Mouse (Mus musculus): ENCODE results near the gene Tec. TPM values are rescaled to one million over a fixed set of nuclear protein-coding genes. Genes with fewer than 3 reads are reported as not detected.

Tec gene
- total RNA-seq, 2 experiments from 2014 or later, result 13.6 to 16.1 TPM

GRCm38 (mm10) chr5:72854141-72854990 is 13.9 kb downstream of the Tec start:
- intact Hi-C loops (cut with DNase I), result no loop called here
- no peak for DNase-seq

GRCm38 (mm10) chr5:72853365-72853764 is 14.9 kb downstream of the Tec start:
- intact Hi-C loops (cut with DNase I), result no loop called here
- no peak for DNase-seq

GRCm38 (mm10) chr5:72852301-72852995 is 15.8 kb downstream of the Tec start:
- no peak for DNase-seq
- intact Hi-C loops (cut with DNase I), result no loop called here

GRCm38 (mm10) chr5:72851674-72852098 is 16.6 kb downstream of the Tec start:
- no peak for DNase-seq
- intact Hi-C loops (cut with DNase I), result no loop called here

GRCm38 (mm10) chr5:72850926-72851673 is 17.2 kb downstream of the Tec start:
- DNase-seq, result no peak
- intact Hi-C loops (cut with DNase I), result no loop called here

GRCm38 (mm10) chr5:72848889-72849435 is 19.3 kb downstream of the Tec start:
- intact Hi-C loops (cut with DNase I), result no loop called here

GRCm38 (mm10) chr5:72846712-72847111 is 21.6 kb downstream of the Tec start:
- no peak for DNase-seq
- intact Hi-C loops (cut with DNase I), result no loop called here

More at GRCm38 (mm10) chr5:72848889-72849435, 19.3 kb downstream of the Tec start:
- DNase-seq, result no peak

GRCm38 (mm10) chr5:72845928-72846630 is 22.2 kb downstream of the Tec start:
- DNase-seq, result peak; percentile 80

GRCm38 (mm10) chr5:72844776-72845495 is 23.3 kb downstream of the Tec start:
- DNase-seq, result no peak
- intact Hi-C loops (cut with DNase I), result no loop called here

More at GRCm38 (mm10) chr5:72845928-72846630, 22.2 kb downstream of the Tec start:
- intact Hi-C loops (cut with DNase I), result no loop called here

- intact Hi-C loops (cut with DNase I), result no loop called here
Observed at GRCm38 (mm10) chr5:72844294-72844693, 24.0 kb downstream of the Tec start.

GRCm38 (mm10) chr5:72839655-72840054 is 28.6 kb downstream of the Tec start:
- intact Hi-C loops (cut with DNase I), result no loop called here
- DNase-seq, result no peak

More at GRCm38 (mm10) chr5:72844294-72844693, 24.0 kb downstream of the Tec start:
- DNase-seq, result no peak

GRCm38 (mm10) chr5:72838976-72839375 is 29.3 kb downstream of the Tec start:
- DNase-seq, result no peak
- intact Hi-C loops (cut with DNase I), result no loop called here

- no peak for DNase-seq
- intact Hi-C loops (cut with DNase I), result no loop called here
Observed at GRCm38 (mm10) chr5:72835656-72836055, 32.6 kb downstream of the Tec start.

- DNase-seq, result no peak
- intact Hi-C loops (cut with DNase I), result no loop called here
Observed at GRCm38 (mm10) chr5:72832904-72833765, 35.1 kb downstream of the Tec start.

- no peak for DNase-seq
- intact Hi-C loops (cut with DNase I), result no loop called here
Observed at GRCm38 (mm10) chr5:72832191-72832590, 36.1 kb downstream of the Tec start.

- intact Hi-C loops (cut with DNase I), result no loop called here
- no peak for DNase-seq
Observed at GRCm38 (mm10) chr5:72830988-72831610, 37.2 kb downstream of the Tec start.

- DNase-seq, result no peak
- intact Hi-C loops (cut with DNase I), result no loop called here
Observed at GRCm38 (mm10) chr5:72829506-72830067, 38.7 kb downstream of the Tec start.

GRCm38 (mm10) chr5:72828401-72828800 is 39.9 kb downstream of the Tec start:
- intact Hi-C loops (cut with DNase I), result no loop called here
- no peak for DNase-seq
